Mouse (Mus musculus) lung, adult 2 months (tissue): ENCODE measurements around the gene Dhx32. TPM values are rescaled to one million over a fixed set of nuclear protein-coding genes. Genes with fewer than 3 reads are reported as not detected.

ENCODE experiments used
- DNase-seq: peaks from one replicate; pipeline ENCODE4 v3.0.0; 2022
- H3K4me1 ChIP-seq: fragments of 200-500 bp; 2 replicates; pipeline ENCODE4 v1.6.1; 2011; ENCODE audit warnings: low read length; ENCODE audit not compliant: control insufficient read depth, insufficient read depth
- H3K4me3 ChIP-seq: fragments of 200-500 bp; replicated peaks from 2 replicates; pipeline ENCODE3; 2011; ENCODE audit warnings: low read depth, mild to moderate bottlenecking, control low read depth, low read length; ENCODE audit errors: extremely low read depth
- CTCF ChIP-seq: fragments of 200-500 bp; IDR thresholded peaks from 2 replicates; pipeline ENCODE4 v1.5.1; 2011; ENCODE audit warnings: mild to moderate bottlenecking, low read length, control low read depth; ENCODE audit not compliant: insufficient read depth
- POLR2A ChIP-seq: fragments of 200-500 bp; IDR thresholded peaks from 2 replicates; pipeline ENCODE4 v1.6.1; 2011; ENCODE audit warnings: low read depth, mild to moderate bottlenecking, control low read depth, low read length, borderline replicate concordance; ENCODE audit errors: extremely low read depth
- WGBS: fragments of 180-500 bp; shearing (Covaris S2); methylation state at CpG from one replicate; pipeline ENCODE4 v1.1.7; 2018; 5-methylcytosine and 5-hydroxymethylcytosine counted together
- polyA plus RNA-seq: library from polyadenylated mRNA; depleted of rRNA; stranded (reverse); fragments of >200 nt; gene quantifications from 2 replicates; pipeline ENCODE4 v1.2.3, GENCODE M21; 2012

Gene Dhx32
- polyA plus RNA-seq, 1 experiment: 22.2 TPM

GRCm38 (mm10) chr7:133758716-133759115 is 23.8 kb downstream of the Dhx32 start:
- DNase-seq: no peak
- no peak for TF ChIP-seq POLR2A
- TF ChIP-seq CTCF: 0 out of 2 replicates have a peak, but pooled peaks have one; percentile 0
- H3K4me3 ChIP-seq: no peak overlapping the region
- no peaks in the 10 kb centered on the region for H3K4me1 ChIP-seq
- whole genome bisulfite sequencing: 98% methylated on average over 5 of the region's 5 CpGs

DNA sequence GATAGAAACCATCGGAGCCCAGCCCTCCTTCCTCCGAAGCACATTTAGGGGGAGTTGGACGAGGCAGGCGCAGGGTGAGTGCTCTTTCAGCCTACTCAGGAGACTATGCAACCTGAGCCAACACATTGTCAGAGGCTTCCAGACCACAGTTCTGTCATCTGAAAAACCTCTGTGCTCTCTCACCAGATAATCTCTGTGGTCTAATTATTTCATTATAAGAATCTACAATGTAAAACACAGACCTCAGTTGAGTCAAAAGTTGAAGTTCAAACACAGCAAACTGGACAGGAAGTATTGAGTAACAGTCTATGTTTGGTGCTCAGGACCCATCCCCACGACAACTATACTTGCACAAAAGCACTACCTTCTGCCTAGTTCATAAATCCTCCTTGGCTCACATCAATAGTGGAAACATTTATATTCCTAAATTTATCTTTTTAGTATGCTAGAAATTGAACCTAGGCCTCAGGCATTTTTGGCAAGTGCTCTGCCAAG is 24.5 kb downstream of the Dhx32 start:
- Histone ChIP-seq H3K4me3 (no peak overlapping the region), H3K4me1 (no peaks in the 10 kb centered on the region)
- TF ChIP-seq CTCF (no peak), POLR2A (no peak)
- no peak for DNase-seq
- WGBS: 58% methylated on average over 5 of the region's 5 CpGs

GRCm38 (mm10) chr7:133751163-133751562 is 31.4 kb downstream of the Dhx32 start:
- TF ChIP-seq CTCF: no peak
- no peak for TF ChIP-seq POLR2A
- Histone ChIP-seq H3K4me3 (no peak overlapping the region), H3K4me1 (no peaks in the 10 kb centered on the region)
- 75% methylated on average over 5 of the region's 5 CpGs for WGBS
- DNase-seq: peak; percentile 44

DNA sequence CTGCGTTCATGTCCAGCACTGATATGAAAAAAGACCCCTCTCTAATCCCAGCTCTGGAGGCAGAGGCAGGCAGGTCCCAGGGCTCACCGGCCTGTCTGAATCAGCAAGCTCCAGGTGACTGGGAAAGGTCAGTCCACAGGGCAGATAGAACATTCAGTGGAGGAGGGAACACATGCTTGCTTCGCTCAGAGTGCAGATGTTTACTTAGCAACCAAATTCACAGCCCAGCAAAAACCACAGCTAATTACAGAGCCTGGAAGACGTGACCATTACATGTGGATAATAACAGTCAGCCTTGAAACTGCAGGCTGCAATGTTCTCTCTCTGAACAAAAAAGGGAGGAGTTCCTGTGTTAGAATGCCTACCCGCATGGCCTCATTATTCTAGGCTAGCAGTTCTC is 31.9 kb downstream of the Dhx32 start:
- no peak for DNase-seq
- Histone ChIP-seq H3K4me3 (no peak overlapping the region), H3K4me1 (no peaks in the 10 kb centered on the region)
- WGBS: 58% methylated on average over 5 of the region's 5 CpGs
- TF ChIP-seq POLR2A (no peak), CTCF (no peak)

- TF ChIP-seq CTCF (no peak), POLR2A (no peak)
- 90% methylated on average over 14 of the region's 14 CpGs for WGBS
- no peak overlapping the region for H3K4me3 ChIP-seq
These were observed 33.8 kb downstream of the Dhx32 start for GRCm38 (mm10) chr7:133748753-133749152.

GRCm38 (mm10) chr7:133747372-133747771 is 35.2 kb downstream of the Dhx32 start:
- 77% methylated on average over 8 of the region's 8 CpGs for WGBS
- Histone ChIP-seq H3K4me1 (peaks cover 2% of the 10 kb centered on the region; the same call in 1 of the 2 replicates), H3K4me3 (no peak overlapping the region)
- DNase-seq: no peak
- TF ChIP-seq POLR2A: no peak
- no peak for TF ChIP-seq CTCF

More at GRCm38 (mm10) chr7:133748753-133749152, 33.8 kb downstream of the Dhx32 start:
- H3K4me1 ChIP-seq: no peaks in the 10 kb centered on the region
- DNase-seq: no peak

GRCm38 (mm10) chr7:133744701-133745100 is 37.8 kb downstream of the Dhx32 start:
- WGBS: 29% methylated on average over 4 of the region's 4 CpGs
- TF ChIP-seq CTCF: no peak
- TF ChIP-seq POLR2A: no peak
- DNase-seq: no peak

GRCm38 (mm10) chr7:133744209-133744608 is 38.3 kb downstream of the Dhx32 start:
- Histone ChIP-seq H3K4me3 (no peak overlapping the region), H3K4me1 (peaks cover 2% of the 10 kb centered on the region; the same call in 1 of the 2 replicates)
- TF ChIP-seq POLR2A: no peak
- no peak for TF ChIP-seq CTCF
- WGBS: 42% methylated on average over 1 of the region's 1 CpGs
- no peak for DNase-seq

More at GRCm38 (mm10) chr7:133744701-133745100, 37.8 kb downstream of the Dhx32 start:
- Histone ChIP-seq H3K4me1 (peaks cover 2% of the 10 kb centered on the region; the same call in 1 of the 2 replicates), H3K4me3 (no peak overlapping the region)

GRCm38 (mm10) chr7:133743611-133744010 is 38.9 kb downstream of the Dhx32 start:
- Histone ChIP-seq H3K4me3 (no peak overlapping the region), H3K4me1 (peaks cover 2% of the 10 kb centered on the region; the same call in 1 of the 2 replicates)
- DNase-seq: no peak
- TF ChIP-seq CTCF: no peak
- TF ChIP-seq POLR2A: no peak
- WGBS: 30% methylated on average over 4 of the region's 4 CpGs

DNA sequence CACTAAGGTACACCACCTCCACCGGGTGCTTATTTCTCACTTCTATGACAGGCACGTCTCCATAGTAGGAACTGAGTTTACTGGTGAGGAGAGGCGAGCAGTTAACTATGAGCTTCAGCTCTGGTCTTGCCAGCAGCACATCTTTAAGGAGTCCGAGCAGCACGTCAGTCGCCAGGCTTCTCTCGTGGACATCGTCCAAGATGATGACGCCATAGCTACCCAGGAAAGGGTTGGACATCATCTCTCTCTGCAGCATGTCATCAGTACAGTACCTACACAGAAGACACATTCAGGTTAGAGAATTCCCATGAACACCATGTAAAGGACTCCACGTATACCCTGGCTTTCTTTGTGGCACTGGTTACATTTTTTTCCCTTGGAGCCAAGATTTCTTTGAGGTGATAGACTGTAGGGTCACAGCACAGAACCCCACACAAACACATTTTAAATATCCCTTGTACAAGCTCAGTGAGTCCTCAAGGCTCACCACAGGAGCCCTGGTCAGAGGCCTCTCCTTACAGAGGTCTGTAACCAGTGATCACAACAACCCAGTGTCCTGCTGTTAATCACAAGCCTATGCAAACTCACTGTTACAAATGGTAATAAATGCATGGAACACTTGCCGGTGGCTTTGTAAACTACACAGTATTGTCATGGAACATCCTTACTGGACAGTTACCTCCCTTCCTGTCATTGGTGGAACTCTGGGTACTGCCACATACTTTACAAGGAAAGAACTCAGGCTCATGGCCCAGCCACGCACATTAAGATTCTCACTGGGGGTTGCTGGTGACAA is 39.8 kb downstream of the Dhx32 start:
- no peak for DNase-seq
- H3K4me1 ChIP-seq: peaks cover 2% of the 10 kb centered on the region; the same call in 1 of the 2 replicates
- H3K4me3 ChIP-seq: no peak overlapping the region
- TF ChIP-seq POLR2A: no peak
- no peak for TF ChIP-seq CTCF
- 85% methylated on average over 12 of the region's 12 CpGs for WGBS

- no peak overlapping the region for H3K4me3 ChIP-seq
- TF ChIP-seq POLR2A (no peak), CTCF (no peak)
- DNase-seq: no peak
- 90% methylated on average over 7 of the region's 7 CpGs for WGBS
- H3K4me1 ChIP-seq: peaks cover 2% of the 10 kb centered on the region; the same call in 1 of the 2 replicates
These were observed 42.0 kb downstream of the Dhx32 start for GRCm38 (mm10) chr7:133740558-133740957.
